Mouse (Mus musculus) urinary bladder, adult 2 months (tissue): ENCODE measurements around the gene Gm20518. TPM values are rescaled to one million over a fixed set of nuclear protein-coding genes. Genes with fewer than 3 reads are reported as not detected.

Experiments used
- DNase-seq: peaks from one replicate; pipeline ENCODE4 v3.0.0; 2022; ENCODE audit warnings: low spot score
- polyA plus RNA-seq: library from polyadenylated mRNA; depleted of rRNA; stranded (reverse); fragments of >200 nt; gene quantifications from 2 replicates; pipeline ENCODE4 v1.2.3, GENCODE M21; 2012

Gm20518 gene
- polyA plus RNA-seq, 1 experiment: 0.70 TPM

GRCm38 (mm10) chr16:17843701-17844365 lies 47.6 kb downstream of the Gm20518 start:
- DNase-seq: no peak

- DNase-seq: no peak
Observed at GRCm38 (mm10) chr16:17842437-17842836, 49.0 kb downstream of the Gm20518 start.

GRCm38 (mm10) chr16:17839976-17840375 lies 51.5 kb downstream of the Gm20518 start:
- DNase-seq: no peak

- no peak for DNase-seq
Observed at GRCm38 (mm10) chr16:17838051-17838450, 53.4 kb downstream of the Gm20518 start, which contains the start of gene Car15. Gene Car15, minus strand, starts transcription at chr16:17838364.

GRCm38 (mm10) chr16:17835481-17835880 lies 56.0 kb downstream of the Gm20518 start:
- no peak for DNase-seq

GRCm38 (mm10) chr16:17834543-17834942 lies 56.9 kb downstream of the Gm20518 start:
- no peak for DNase-seq

- no peak for DNase-seq
Observed at GRCm38 (mm10) chr16:17833681-17834399, 57.6 kb downstream of the Gm20518 start.

GRCm38 (mm10) chr16:17833321-17833680 lies 58.2 kb downstream of the Gm20518 start:
- DNase-seq: no peak

GRCm38 (mm10) chr16:17832821-17833220 lies 58.6 kb downstream of the Gm20518 start, which contains the start of gene B830017H08Rik:
Gene B830017H08Rik, plus strand, starts transcription at chr16:17833121.
- no peak for DNase-seq

- DNase-seq: no peak
Observed at GRCm38 (mm10) chr16:17831781-17832180, 59.7 kb downstream of the Gm20518 start.

GRCm38 (mm10) chr16:17830385-17831178 lies 60.9 kb downstream of the Gm20518 start:
- no peak for DNase-seq

- no peak for DNase-seq
Observed at GRCm38 (mm10) chr16:17828867-17829266, 62.6 kb downstream of the Gm20518 start.

- DNase-seq: no peak
Observed at GRCm38 (mm10) chr16:17828229-17828628, 63.2 kb downstream of the Gm20518 start.

- DNase-seq: no peak
Observed at GRCm38 (mm10) chr16:17826500-17826899, 65.0 kb downstream of the Gm20518 start.

GRCm38 (mm10) chr16:17816528-17816927 lies 74.9 kb downstream of the Gm20518 start:
- DNase-seq: no peak

GRCm38 (mm10) chr16:17815411-17816402 lies 75.8 kb downstream of the Gm20518 start:
- peak; percentile 56 for DNase-seq

- DNase-seq: no peak
Observed at GRCm38 (mm10) chr16:17813173-17813572, 78.3 kb downstream of the Gm20518 start.

GRCm38 (mm10) chr16:17812120-17812519 lies 79.4 kb downstream of the Gm20518 start:
- no peak for DNase-seq

GRCm38 (mm10) chr16:17809711-17810110 lies 81.8 kb downstream of the Gm20518 start:
- DNase-seq: no peak

GRCm38 (mm10) chr16:17809125-17809524 lies 82.3 kb downstream of the Gm20518 start:
- DNase-seq: no peak
